Mouse (Mus musculus): ENCODE measurements around the gene Tent4a. TPM values are rescaled to one million over a fixed set of nuclear protein-coding genes. Genes with fewer than 3 reads are reported as not detected.

The Tent4a gene
- polyA plus RNA-seq, 1 experiment = 7.8 TPM

DNA sequence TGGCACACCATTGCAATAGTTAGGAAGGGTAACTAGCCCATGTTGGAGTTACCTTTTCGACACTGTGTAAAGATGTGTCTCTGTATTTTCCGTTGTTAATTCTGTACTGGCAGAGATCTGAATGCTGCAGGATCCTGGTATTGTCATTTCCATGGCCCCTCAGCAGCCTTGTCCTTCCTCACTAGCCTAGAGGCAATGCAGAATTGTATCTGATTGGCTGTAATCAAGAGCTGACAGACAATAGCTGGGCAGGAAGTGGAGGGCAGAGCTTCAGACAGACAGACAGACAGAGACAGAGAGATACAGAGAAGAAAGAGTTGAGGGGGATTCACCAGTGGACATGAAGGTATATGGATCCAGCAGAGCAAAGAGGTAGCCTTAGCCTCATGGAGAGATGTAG is 75.5 kb downstream of the Tent4a start:
- H3K4me1 ChIP-seq (ENCODE audit: control insufficient read depth, insufficient read depth, insufficient read length) = no peaks in the 10 kb centered on the region
- no peak for DNase-seq (ENCODE audit: low read depth in 1 of 2, low spot score in 2 of 2)
- no peaks in the 10 kb centered on the region for H3K27me3 ChIP-seq (ENCODE audit: control insufficient read depth, insufficient read depth, low read length)
- H3K27ac ChIP-seq (ENCODE audit: insufficient read depth, low read length) = no peak overlapping the region
- WGBS = 79% methylated on average over 2 of the region's 2 CpGs
- no peaks in the 10 kb centered on the region for H3K36me3 ChIP-seq (ENCODE audit: control insufficient read depth, insufficient read depth, low read length)
- no peak for TF ChIP-seq POLR2A (IDR thresholded peaks at IDR 0.05; ENCODE audit: low read depth, low read length)
- TF ChIP-seq CTCF (IDR thresholded peaks at IDR 0.05; ENCODE audit: extremely low read depth, insufficient read depth, insufficient read length, insufficient replicate concordance) = no peak
- H3K4me3 ChIP-seq (ENCODE audit: extremely low read depth, insufficient read depth, insufficient read length) = no peak overlapping the region

GRCm38 (mm10) chr13:69458461-69458860 is 76.0 kb downstream of the Tent4a start:
- TF ChIP-seq CTCF (IDR thresholded peaks at IDR 0.05; ENCODE audit: extremely low read depth, insufficient read depth, insufficient read length, insufficient replicate concordance) (no peak), POLR2A (IDR thresholded peaks at IDR 0.05; ENCODE audit: low read depth, low read length) (no peak)
- Histone ChIP-seq H3K4me1 (ENCODE audit: control insufficient read depth, insufficient read depth, insufficient read length) (no peaks in the 10 kb centered on the region), H3K27me3 (ENCODE audit: control insufficient read depth, insufficient read depth, low read length) (no peaks in the 10 kb centered on the region), H3K27ac (ENCODE audit: insufficient read depth, low read length) (no peak overlapping the region), H3K4me3 (ENCODE audit: extremely low read depth, insufficient read depth, insufficient read length) (no peak overlapping the region), H3K36me3 (ENCODE audit: control insufficient read depth, insufficient read depth, low read length) (no peaks in the 10 kb centered on the region)
- WGBS = 90% methylated on average over 6 of the region's 6 CpGs
- no peak for DNase-seq (ENCODE audit: low read depth in 1 of 2, low spot score in 2 of 2)

GRCm38 (mm10) chr13:69457105-69457504 is 77.3 kb downstream of the Tent4a start:
- no peak for DNase-seq (ENCODE audit: low read depth in 1 of 2, low spot score in 2 of 2)
- Histone ChIP-seq H3K27me3 (ENCODE audit: control insufficient read depth, insufficient read depth, low read length) (no peaks in the 10 kb centered on the region), H3K27ac (ENCODE audit: insufficient read depth, low read length) (no peak overlapping the region), H3K4me1 (ENCODE audit: control insufficient read depth, insufficient read depth, insufficient read length) (no peaks in the 10 kb centered on the region), H3K4me3 (ENCODE audit: extremely low read depth, insufficient read depth, insufficient read length) (no peak overlapping the region), H3K36me3 (ENCODE audit: control insufficient read depth, insufficient read depth, low read length) (no peaks in the 10 kb centered on the region)
- TF ChIP-seq CTCF (IDR thresholded peaks at IDR 0.05; ENCODE audit: extremely low read depth, insufficient read depth, insufficient read length, insufficient replicate concordance) (no peak), POLR2A (IDR thresholded peaks at IDR 0.05; ENCODE audit: low read depth, low read length) (no peak)
- WGBS = 77% methylated on average over 2 of the region's 2 CpGs

DNA sequence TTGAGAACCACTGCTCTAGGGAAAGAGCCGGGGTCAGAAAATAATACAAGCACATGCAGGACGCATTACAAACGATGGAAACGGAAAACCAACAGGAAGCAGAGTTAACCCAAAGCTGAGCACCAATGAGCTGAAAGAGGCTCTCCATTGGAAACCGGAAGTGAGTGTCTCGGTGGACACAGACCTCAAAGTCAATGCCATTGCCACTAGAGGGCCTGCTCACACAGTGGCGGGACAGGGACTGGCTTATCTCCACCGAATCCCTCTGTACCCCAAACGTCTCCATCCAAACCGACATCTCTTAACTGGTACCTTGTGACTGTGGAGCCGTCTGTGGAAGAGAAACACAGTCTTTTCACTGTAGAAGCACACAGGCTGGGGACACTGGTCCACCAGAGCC is 77.8 kb downstream of the Tent4a start:
- DNase-seq (ENCODE audit: low read depth in 1 of 2, low spot score in 2 of 2) = no peak
- Histone ChIP-seq H3K36me3 (ENCODE audit: control insufficient read depth, insufficient read depth, low read length) (no peaks in the 10 kb centered on the region), H3K27ac (ENCODE audit: insufficient read depth, low read length) (no peak overlapping the region), H3K4me3 (ENCODE audit: extremely low read depth, insufficient read depth, insufficient read length) (no peak overlapping the region), H3K4me1 (ENCODE audit: control insufficient read depth, insufficient read depth, insufficient read length) (no peaks in the 10 kb centered on the region), H3K27me3 (ENCODE audit: control insufficient read depth, insufficient read depth, low read length) (no peaks in the 10 kb centered on the region)
- TF ChIP-seq POLR2A (IDR thresholded peaks at IDR 0.05; ENCODE audit: low read depth, low read length) (no peak), CTCF (IDR thresholded peaks at IDR 0.05; ENCODE audit: extremely low read depth, insufficient read depth, insufficient read length, insufficient replicate concordance) (no peak)
- WGBS = 63% methylated on average over 11 of the region's 11 CpGs

DNA sequence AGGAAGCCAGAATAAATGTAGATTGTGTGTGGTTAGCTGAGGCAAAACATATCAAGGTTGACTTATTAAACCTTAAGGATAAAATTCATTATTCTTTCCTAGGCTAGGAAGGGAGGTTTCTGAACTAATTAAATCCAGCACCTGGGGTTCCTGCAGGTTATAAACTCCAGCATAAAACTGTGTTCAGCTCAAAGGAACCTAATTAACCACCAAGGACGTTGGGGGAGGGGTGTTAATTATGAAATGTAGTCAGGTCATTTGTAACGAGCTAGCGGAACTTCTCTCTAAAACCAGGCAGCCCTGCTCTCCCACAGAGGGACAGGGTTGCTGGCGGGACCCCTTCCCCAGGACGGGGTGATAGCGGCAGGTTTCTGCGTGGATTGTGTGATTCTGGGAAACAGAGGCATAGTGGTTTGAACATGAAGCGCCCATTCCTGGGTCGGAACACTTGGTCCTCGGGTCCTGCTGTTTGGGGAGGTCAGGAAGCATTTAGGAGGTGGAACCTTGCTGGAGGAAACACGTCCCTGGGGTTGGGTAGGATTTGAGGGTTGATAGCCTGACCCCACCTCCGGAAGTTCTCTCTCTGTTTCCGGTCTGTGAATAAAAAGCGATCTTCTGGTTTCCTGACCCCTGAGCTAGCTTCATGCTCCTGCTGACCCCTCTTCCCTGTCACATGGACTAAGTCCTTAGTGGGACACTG is 78.8 kb downstream of the Tent4a start:
- 82% methylated on average over 14 of the region's 14 CpGs for WGBS
- Histone ChIP-seq H3K4me3 (ENCODE audit: extremely low read depth, insufficient read depth, insufficient read length) (no peak overlapping the region), H3K36me3 (ENCODE audit: control insufficient read depth, insufficient read depth, low read length) (no peaks in the 10 kb centered on the region), H3K4me1 (ENCODE audit: control insufficient read depth, insufficient read depth, insufficient read length) (no peaks in the 10 kb centered on the region), H3K27me3 (ENCODE audit: control insufficient read depth, insufficient read depth, low read length) (no peaks in the 10 kb centered on the region), H3K27ac (ENCODE audit: insufficient read depth, low read length) (no peak overlapping the region)
- no peak for TF ChIP-seq CTCF (IDR thresholded peaks at IDR 0.05; ENCODE audit: extremely low read depth, insufficient read depth, insufficient read length, insufficient replicate concordance)
- no peak for DNase-seq (ENCODE audit: low read depth in 1 of 2, low spot score in 2 of 2)

Other genes with a start within 250 kb of the Tent4a start
- 38.5 and 43.2 TPM in 2 replicates for gene Nsun2, start 871 bp downstream of the Tent4a start, polyA plus RNA-seq (2012; rRNA removed)
- gene Srd5a1, start 76.8 kb upstream of the Tent4a start, polyA plus RNA-seq (2012; rRNA removed) = 0.63 and 0.82 TPM in 2 replicates
- 0.07 and 0.08 TPM in 2 replicates for gene Ube2ql1, start 205.3 kb upstream of the Tent4a start, polyA plus RNA-seq (2012; rRNA removed)